ENCODE assay signal across 21 mouse cellular contexts in genomic region chrX:163743896-163744295, GRCm38 (mm10). TPM values are rescaled to one million over a fixed set of nuclear protein-coding genes. Genes with fewer than 3 reads are reported as not detected.
A peak's percentile ranks its signal among the peaks of the same experiment; 100 is the strongest.
DNase-seq lines count a peak whose midpoint lies in the region; ATAC-seq and TF ChIP-seq lines count a peak whose summit lies in the region.
"Had no signal": no experiment of that assay in that cellular context is flagged by ENCODE, and none has a peak within 500 bp of the region (broad histone marks: within the 10 kb centered on the region; RNA-seq: fewer than 3 reads in every experiment).

No protein-coding gene starts in this region.

- 73% methylated on average over 2 of the region's 2 CpGs for WGBS in cerebellum, adult 2 months

- no peak for TF ChIP-seq CTCF in cerebellum, adult 2 months (IDR thresholded peaks at IDR 0.05; ENCODE audit: borderline replicate concordance, insufficient read depth, low read depth, low read length)

- ATAC-seq in granulocyte monocyte progenitor cell, adult 5-6 weeks (replicated peaks; ENCODE audit: poor library complexity, severe bottlenecking), result peak; percentile 99
- peak; percentile 99 for ATAC-seq in megakaryocyte progenitor cell, adult 5-6 weeks (replicated peaks; ENCODE audit: poor library complexity)
- ATAC-seq: forebrain, embryonic 15.5 days; hindbrain, postnatal 0 days had no signal

- no peak for TF ChIP-seq POLR2A in cerebellum, adult 2 months (IDR thresholded peaks at IDR 0.05; ENCODE audit: borderline replicate concordance, insufficient read depth, low read length)

- H3K27ac ChIP-seq in cerebellum, adult 2 months (ENCODE audit: insufficient read depth, low read length), result no peak overlapping the region
- H3K27ac ChIP-seq: embryonic facial prominence, embryonic 12.5 days; forebrain, embryonic 15.5 days; hindbrain, embryonic 13.5 days; hindbrain, postnatal 0 days had no signal

- DNase-seq in lung, postnatal 36 days, result peak; percentile 7
- no peak for DNase-seq in lung, postnatal 14 days
- no peak for DNase-seq in urinary bladder, postnatal 14 days (ENCODE audit: low spot score)
- no peak for DNase-seq in spleen, postnatal 4 days (ENCODE audit: low spot score in 2 of 2)
- no peak for DNase-seq in cerebellum, adult 2 months
- DNase-seq: adrenal gland, postnatal 10 days; cerebellum, adult 8-10 months; cerebellum, postnatal 14 days had no signal

- H3K4me1 ChIP-seq in cerebellum, adult 2 months (ENCODE audit: control insufficient read depth, insufficient read depth, low read length), result no peaks in the 10 kb centered on the region
- H3K4me1 ChIP-seq: embryonic facial prominence, embryonic 12.5 days; forebrain, embryonic 15.5 days; heart, embryonic 12.5 days; hindbrain, embryonic 13.5 days had no signal

- no peak overlapping the region for H3K4me3 ChIP-seq in cerebellum, adult 2 months (replicated peaks; ENCODE audit: insufficient read depth, low read depth, low read length)
- H3K4me3 ChIP-seq: embryonic facial prominence, embryonic 12.5 days; forebrain, embryonic 15.5 days; heart, embryonic 12.5 days; hindbrain, embryonic 13.5 days had no signal

- H3K27me3 ChIP-seq in cerebellum, adult 2 months (ENCODE audit: control insufficient read depth, insufficient read depth, low read length), result no peaks in the 10 kb centered on the region
- H3K27me3 ChIP-seq: CH12.LX; forebrain, embryonic 15.5 days had no signal

RNA-seq across cellular contexts. Expression of gene Rnf138rt1, which starts 17.2 kb away (rescaled TPM):
- 4.1 TPM in 1 of 2 replicates, not detected in the other for total RNA-seq in granulocyte monocyte progenitor cell, adult 5-6 weeks (2014; fragmentation: Nextera tagmentation)
- total RNA-seq in granulocyte monocyte progenitor cell, adult 5-6 weeks (2017), result not detected in 2 replicates
- not detected in 2 replicates for total RNA-seq in megakaryocyte progenitor cell, adult 5-6 weeks (2015)
- total RNA-seq in megakaryocyte progenitor cell, adult 5-6 weeks (2017), result not detected in 2 replicates
- polyA plus RNA-seq in cerebellum, adult 2 months (2012; rRNA removed), result 1.3 and 1.5 TPM in 2 replicates
- total RNA-seq: CH12.LX; gastrocnemius, adult 8-10 months; heart, adult 8-10 months; heart, postnatal 25 days had no signal
- polyA plus RNA-seq: heart, embryonic 12.5 days; heart, embryonic 16.5 days; intestine, embryonic 14.5 days had no signal
